Mouse (Mus musculus) ES-E14 (cell line): ENCODE measurements around the gene Prkar2b. TPM values are rescaled to one million over a fixed set of nuclear protein-coding genes. Genes with fewer than 3 reads are reported as not detected.

Source experiments
- DNase-seq: peaks from one replicate; pipeline ENCODE4 v3.0.0-alpha.2; 2013; ENCODE audit warnings: low read depth, low spot score
- H3K27ac ChIP-seq: 2 replicates; pipeline ENCODE4 v1.5.1; 2012; ENCODE audit warnings: low read depth, mild to moderate bottlenecking, low read length, moderate library complexity, mixed read lengths; ENCODE audit not compliant: poor library complexity, insufficient read depth, severe bottlenecking
- H3K36me3 ChIP-seq: 2 replicates; pipeline ENCODE4 v1.6.1; 2012; ENCODE audit warnings: mild to moderate bottlenecking, low read length, moderate library complexity, mixed read lengths; ENCODE audit not compliant: control insufficient read depth, poor library complexity, insufficient read depth, severe bottlenecking
- H3K4me1 ChIP-seq, 2 experiments: fragments of 150-350 bp in 1 of 2; sonication (generic) in 1 of 2; 2 replicates each; pipeline ENCODE4 v1.6.1; 2012; ENCODE audit warnings: low read length in 2 of 2, mild to moderate bottlenecking in 1 of 2, mixed read lengths in 1 of 2; ENCODE audit not compliant: control insufficient read depth in 2 of 2, insufficient read depth in 2 of 2, poor library complexity in 1 of 2
- H3K4me3 ChIP-seq, 2 experiments: fragments of 150-350 bp in 1 of 2; sonication (generic) in 1 of 2; 2 replicates each; pipeline ENCODE4 v1.5.1; 2012; ENCODE audit warnings: low read length in 2 of 2, low read depth in 1 of 2, mild to moderate bottlenecking in 1 of 2, mixed read lengths in 1 of 2; ENCODE audit not compliant: insufficient read depth in 1 of 2, poor library complexity in 1 of 2, severe bottlenecking in 1 of 2
- H3K9ac ChIP-seq: 2 replicates; pipeline ENCODE4 v1.6.1; 2012; ENCODE audit warnings: low read depth, mild to moderate bottlenecking, low read length, mixed read lengths; ENCODE audit not compliant: poor library complexity, insufficient read depth, severe bottlenecking
- H3K9me3 ChIP-seq: fragments of 150-350 bp; sonication (generic); 2 replicates; pipeline ENCODE4 v1.6.1; 2012; ENCODE audit warnings: low read depth, mild to moderate bottlenecking, low read length; ENCODE audit not compliant: control insufficient read depth, insufficient read depth
- CHD2 ChIP-seq: IDR thresholded peaks from 2 replicates; pipeline ENCODE4 v1.6.1; 2014; ENCODE audit warnings: mild to moderate bottlenecking, low read depth, low read length, inconsistent platforms
- HCFC1 ChIP-seq: IDR thresholded peaks from 2 replicates; pipeline ENCODE4 v1.6.1; 2012; ENCODE audit warnings: low read length, inconsistent platforms, borderline replicate concordance; ENCODE audit not compliant: insufficient read depth
- MAFK ChIP-seq: IDR thresholded peaks from 2 replicates; pipeline ENCODE4 v1.6.1; 2014; ENCODE audit warnings: mild to moderate bottlenecking, low read depth, low read length, inconsistent platforms; ENCODE audit not compliant: insufficient read depth
- ZC3H11A ChIP-seq: IDR thresholded peaks from 2 replicates; pipeline ENCODE4 v1.6.1; 2012; ENCODE audit warnings: low read depth, mild to moderate bottlenecking, inconsistent platforms, low read length, borderline replicate concordance
- ZNF384 ChIP-seq: IDR thresholded peaks from 2 replicates; pipeline ENCODE4 v1.6.1; 2012; ENCODE audit warnings: low read depth, low read length, inconsistent platforms
- in situ Hi-C, 2 experiments: fragments of 600-800 bp; cut with MboI; formaldehyde crosslinking; loops; one replicate each; pipeline ENCODE4 v1.15.1; 2025; ENCODE audit warnings: low sequenced_read_pairs in 2 of 2, inconsistent platforms in 1 of 2; ENCODE audit not compliant: unreplicated experiment in 2 of 2
- total RNA-seq: library from RNA; depleted of rRNA; stranded (reverse); fragments of 300-350 nt; gene quantifications from 2 replicates; pipeline ENCODE4 v1.2.3, GENCODE M21; 2012

Gene Prkar2b
- total RNA-seq, 1 experiment: 3.1 TPM

GRCm38 (mm10) chr12:31926661-31927061, 134.4 kb downstream of the Prkar2b start:
- TF ChIP-seq ZC3H11A (peak; percentile 90; the same call in 1 of the 2 replicates), MAFK (no peak)
- H3K36me3 ChIP-seq: peaks cover 12% of the 10 kb centered on the region
- H3K4me1 ChIP-seq: peaks cover 0 to 3% of the 10 kb centered on the region in 2 experiments; a peak in 1 of 4 replicates
- DNase-seq: no peak
- no peak overlapping the region for H3K4me3 ChIP-seq
- H3K9me3 ChIP-seq: no peaks in the 10 kb centered on the region
- in situ Hi-C loops: loop anchor here (25.0 kb wide), 2 partner anchors 414 to 911 kb away; no protein-coding TSS in a partner anchor
- no peak overlapping the region for H3K9ac ChIP-seq
- no peak overlapping the region for H3K27ac ChIP-seq

- in situ Hi-C loops: loop anchor here (25.0 kb wide), 2 partner anchors 413 to 912 kb away; no protein-coding TSS in a partner anchor
- Histone ChIP-seq H3K9ac (no peak overlapping the region), H3K4me3 (no peak overlapping the region), H3K9me3 (no peaks in the 10 kb centered on the region), H3K4me1 (peaks cover 0 to 4% of the 10 kb centered on the region in 2 experiments; a peak in 1 of 4 replicates), H3K36me3 (peaks cover 14% of the 10 kb centered on the region), H3K27ac (no peak overlapping the region)
- DNase-seq: no peak
- TF ChIP-seq CHD2 (no peak), MAFK (no peak), ZNF384 (no peak), HCFC1 (no peak), ZC3H11A (no peak)
Measured at GRCm38 (mm10) chr12:31925343-31925742, 135.8 kb downstream of the Prkar2b start.

- no peak for DNase-seq
- in situ Hi-C loops: no loop called here
- H3K9me3 ChIP-seq: no peaks in the 10 kb centered on the region
- no peak overlapping the region for H3K9ac ChIP-seq
- H3K36me3 ChIP-seq: peaks cover 14% of the 10 kb centered on the region
- H3K27ac ChIP-seq: no peak overlapping the region
- peaks cover 0 to 4% of the 10 kb centered on the region in 2 experiments; a peak in 1 of 4 replicates for H3K4me1 ChIP-seq
- TF ChIP-seq HCFC1 (no peak), CHD2 (no peak)
- H3K4me3 ChIP-seq: no peak overlapping the region
Measured at GRCm38 (mm10) chr12:31924135-31924534, 137.0 kb downstream of the Prkar2b start.

GRCm38 (mm10) chr12:31920464-31921405, 140.4 kb downstream of the Prkar2b start:
- Histone ChIP-seq H3K4me3 (no peak overlapping the region), H3K9me3 (no peaks in the 10 kb centered on the region), H3K27ac (no peak overlapping the region), H3K9ac (no peak overlapping the region), H3K4me1 (peaks cover 0 to 6% of the 10 kb centered on the region in 2 experiments; a peak in 1 of 4 replicates), H3K36me3 (peaks cover 6% of the 10 kb centered on the region; the same call in 1 of the 2 replicates)
- no peak for DNase-seq
- TF ChIP-seq HCFC1 (no peak), MAFK (peak; percentile 95)
- in situ Hi-C loops: no loop called here

- TF ChIP-seq HCFC1 (no peak), CHD2 (no peak), MAFK (no peak), ZNF384 (no peak), ZC3H11A (no peak)
- Histone ChIP-seq H3K36me3 (peaks cover 3% of the 10 kb centered on the region; the same call in 1 of the 2 replicates), H3K9ac (no peak overlapping the region), H3K4me3 (no peak overlapping the region), H3K4me1 (0 out of 4 replicates have a peak, but pooled peaks cover 0 to 4% of the 10 kb centered on the region in 2 experiments), H3K27ac (no peak overlapping the region), H3K9me3 (no peaks in the 10 kb centered on the region)
- DNase-seq: no peak
- in situ Hi-C loops: no loop called here
Measured at GRCm38 (mm10) chr12:31917245-31917644, 143.9 kb downstream of the Prkar2b start.
